Mouse (Mus musculus) intestine, embryonic 16.5 days (tissue): ENCODE data around the gene Irf3. TPM values are rescaled to one million over a fixed set of nuclear protein-coding genes. Genes with fewer than 3 reads are reported as not detected.

Experiments used
- ATAC-seq: fragments of 200-750 bp; cut with Nextera tagmentation; 2 replicates; pipeline ENCODE4 v1.8.0; 2017; ENCODE audit warnings: moderate TSS enrichment, moderate library complexity
- H3K27ac ChIP-seq: fragments of 300-500 bp; sonication (generic); 2 replicates; pipeline ENCODE4 v1.5.1; 2014; ENCODE audit warnings: mild to moderate bottlenecking, low read length
- H3K27me3 ChIP-seq: fragments of 300-500 bp; sonication (generic); replicated peaks from 2 replicates; pipeline ENCODE4 v1.6.1; 2014; ENCODE audit warnings: low read length, control low read depth, mixed read lengths; ENCODE audit not compliant: control insufficient read depth, insufficient read depth
- H3K36me3 ChIP-seq: fragments of 300-500 bp; sonication (generic); 2 replicates; pipeline ENCODE4 v1.6.1; 2014; ENCODE audit warnings: low read length, control low read depth; ENCODE audit not compliant: control insufficient read depth, insufficient read depth
- H3K4me1 ChIP-seq: fragments of 300-500 bp; sonication (generic); 2 replicates; pipeline ENCODE4 v1.6.1; 2014; ENCODE audit warnings: low read length, control low read depth, mixed read lengths; ENCODE audit not compliant: control insufficient read depth, insufficient read depth
- H3K4me2 ChIP-seq: fragments of 300-500 bp; sonication (generic); 2 replicates; pipeline ENCODE4 v1.6.1; 2014; ENCODE audit warnings: low read depth, low read length, control low read depth
- H3K4me3 ChIP-seq: fragments of 300-500 bp; sonication (generic); 2 replicates; pipeline ENCODE4 v1.5.1; 2014; ENCODE audit warnings: mild to moderate bottlenecking, low read length
- H3K9ac ChIP-seq: fragments of 300-500 bp; sonication (generic); 2 replicates; pipeline ENCODE4 v1.6.1; 2014; ENCODE audit warnings: low read depth, low read length
- H3K9me3 ChIP-seq: fragments of 300-500 bp; sonication (generic); 2 replicates; pipeline ENCODE4 v1.6.1; 2016; ENCODE audit warnings: low read length, control low read depth; ENCODE audit not compliant: control insufficient read depth
- WGBS: fragments of 180-500 bp; shearing (Covaris S2); extraction: QIAGEN DNeasy Blood & Tissue Kit; methylation state at CpG from one replicate; pipeline ENCODE4 v1.1.7; 2014; 5-methylcytosine and 5-hydroxymethylcytosine counted together
- polyA plus RNA-seq: library from polyadenylated mRNA; unstranded; fragments of >200 nt; fragmentation: Nextera tagmentation; extraction: Ambion mirVana; gene quantifications from 2 replicates; pipeline ENCODE4 v1.2.1, GENCODE M21; 2015

Gene Irf3
- polyA plus RNA-seq, 1 experiment from 2014 or later = 115 TPM

GRCm38 (mm10) chr7:44985595-44986191 lies 11.8 kb upstream of the Irf3 start:
- no peaks in the 10 kb centered on the region for H3K9me3 ChIP-seq
- H3K36me3 ChIP-seq = peaks cover 14% of the 10 kb centered on the region
- H3K4me2 ChIP-seq = peak overlapping the region; percentile 69
- under 1% methylated on average over 44 of the region's 45 CpGs for WGBS
- peak overlapping the region; percentile 96 for H3K27ac ChIP-seq
- peaks cover 21% of the 10 kb centered on the region for H3K4me1 ChIP-seq
- H3K27me3 ChIP-seq = no peaks in the 10 kb centered on the region
- ATAC-seq = peak; percentile 2; the same call in 1 of the 2 replicates
- H3K4me3 ChIP-seq = peak overlapping the region; percentile 91
- peak overlapping the region; percentile 97 for H3K9ac ChIP-seq

DNA sequence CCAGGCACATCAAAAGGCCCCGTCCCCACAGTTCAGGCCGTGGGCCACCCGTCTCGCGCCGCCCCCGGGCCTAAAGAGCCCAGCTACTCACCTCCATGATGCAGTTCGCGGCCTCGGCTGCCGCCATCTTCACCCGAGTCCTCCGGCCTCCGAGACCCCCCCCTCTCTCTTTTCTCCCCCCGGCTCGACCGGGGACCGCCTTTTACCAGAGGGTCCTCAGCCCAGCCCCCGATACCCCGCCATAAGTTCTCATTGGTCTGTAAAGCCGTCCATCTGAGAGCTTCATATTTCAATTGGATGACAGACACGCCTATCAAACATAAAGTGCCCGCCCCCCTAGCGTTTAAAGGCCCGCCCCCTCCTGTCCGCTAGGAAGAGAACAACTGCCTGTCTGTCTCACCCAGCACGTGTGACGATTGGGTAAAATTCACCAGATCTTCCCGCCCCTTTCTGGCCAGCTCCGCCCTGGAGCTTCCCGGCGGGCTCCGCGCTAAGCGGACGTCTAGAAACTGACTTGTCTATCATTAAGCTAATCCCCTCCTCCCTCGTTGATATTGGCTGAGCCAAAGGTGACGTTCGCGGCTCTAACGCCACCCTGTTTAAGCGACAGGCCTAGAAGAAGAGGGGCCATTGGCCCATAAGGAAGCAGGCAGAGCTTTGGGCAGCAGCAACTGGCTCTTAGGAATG lies 11.1 kb upstream of the Irf3 start, which contains the start of gene Prmt1:
Gene Prmt1 (minus strand): TSS at position 377 of the 687 bp plus-strand sequence.
- no peaks in the 10 kb centered on the region for H3K27me3 ChIP-seq
- peak within 1 kb of the TSS; percentile 71 for H3K4me2 ChIP-seq
- H3K4me1 ChIP-seq = peaks cover 21% of the 10 kb centered on the region
- no peaks in the 10 kb centered on the region for H3K9me3 ChIP-seq
- WGBS = under 1% methylated on average over 42 of the region's 42 CpGs
- H3K9ac ChIP-seq = peak within 1 kb of the TSS; percentile 97
- peak within 1 kb of the TSS; percentile 96 for H3K27ac ChIP-seq
- ATAC-seq = peak; percentile 97
- H3K36me3 ChIP-seq = peaks cover 12% of the 10 kb centered on the region
- H3K4me3 ChIP-seq = peak within 1 kb of the TSS; percentile 91

DNA sequence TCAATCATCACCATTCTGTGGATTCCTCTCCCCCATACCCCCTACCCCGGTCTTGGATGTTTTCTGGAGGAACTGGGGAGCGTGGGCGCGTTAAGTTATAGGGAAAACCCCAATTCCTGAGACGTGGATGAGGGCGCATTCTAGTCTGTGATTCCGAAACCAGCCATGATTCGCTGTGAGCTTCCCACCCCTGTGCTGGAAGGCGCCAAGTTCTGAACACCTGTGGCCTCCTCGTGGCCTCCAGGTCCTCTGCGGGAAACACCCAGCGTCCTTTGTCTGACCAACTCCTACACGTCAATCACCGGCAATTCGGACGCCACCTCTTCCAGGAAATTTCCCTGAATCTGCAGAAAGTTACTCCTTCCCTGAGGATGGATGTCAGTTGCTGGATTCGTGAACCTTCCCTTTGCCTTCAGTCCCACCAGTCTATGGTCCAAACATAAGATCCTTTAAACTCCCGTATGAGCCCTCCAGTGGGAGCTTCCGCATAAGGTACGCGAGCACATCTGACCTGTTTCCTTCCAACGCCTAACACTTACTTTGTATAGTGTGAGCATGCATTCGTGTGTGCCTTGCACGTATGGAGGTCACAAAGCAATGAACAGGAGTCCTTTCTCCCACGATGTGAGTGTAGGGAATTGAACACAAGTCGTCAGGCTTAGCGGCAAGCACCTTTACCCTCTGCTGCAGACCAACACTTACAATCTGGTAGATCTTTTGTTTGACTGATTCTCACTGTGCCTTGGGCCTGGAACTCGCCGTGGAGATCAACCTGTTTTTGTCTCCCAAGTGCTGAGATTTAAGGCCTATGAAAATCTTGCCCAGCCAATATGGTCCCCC lies 10.3 kb upstream of the Irf3 start:
- ATAC-seq = peak; percentile 49
- peak overlapping the region; percentile 71 for H3K4me2 ChIP-seq
- H3K9ac ChIP-seq = peak overlapping the region; percentile 83
- H3K4me3 ChIP-seq = peak overlapping the region; percentile 91
- no peaks in the 10 kb centered on the region for H3K9me3 ChIP-seq
- H3K27ac ChIP-seq = peak overlapping the region; percentile 86
- peaks cover 8% of the 10 kb centered on the region for H3K36me3 ChIP-seq
- H3K4me1 ChIP-seq = peaks cover 21% of the 10 kb centered on the region
- no peaks in the 10 kb centered on the region for H3K27me3 ChIP-seq
- under 1% methylated on average over 29 of the region's 29 CpGs for WGBS

DNA sequence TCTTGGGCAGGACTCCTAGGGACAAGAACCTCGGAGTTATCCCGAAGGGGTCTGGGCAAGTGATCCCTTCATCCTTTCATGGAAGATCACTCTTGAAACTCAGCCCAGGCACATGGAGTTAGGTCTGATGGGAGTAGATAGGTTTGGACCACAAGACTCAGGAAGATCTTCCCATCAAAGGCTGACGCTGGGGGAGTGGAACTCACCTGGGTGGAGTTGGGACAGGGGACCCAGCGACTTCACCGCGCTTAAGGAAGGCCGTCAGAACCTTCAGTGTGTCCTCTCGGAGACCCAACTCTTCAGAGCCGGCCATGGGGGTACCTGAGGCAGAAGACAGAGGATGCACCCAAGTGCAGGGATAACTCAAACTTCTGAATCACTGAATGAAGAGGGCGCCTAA lies 776 bp upstream of the Irf3 start:
- no peak for ATAC-seq
- 13% methylated on average over 10 of the region's 10 CpGs for WGBS
- no peaks in the 10 kb centered on the region for H3K27me3 ChIP-seq
- H3K9me3 ChIP-seq = no peaks in the 10 kb centered on the region
- peaks cover 20% of the 10 kb centered on the region for H3K36me3 ChIP-seq
- H3K4me2 ChIP-seq = peak overlapping the region; percentile 93
- peak overlapping the region; percentile 89 for H3K9ac ChIP-seq
- peaks cover 34% of the 10 kb centered on the region for H3K4me1 ChIP-seq
- peak overlapping the region; percentile 70 for H3K27ac ChIP-seq
- peak overlapping the region; percentile 73 for H3K4me3 ChIP-seq

DNA sequence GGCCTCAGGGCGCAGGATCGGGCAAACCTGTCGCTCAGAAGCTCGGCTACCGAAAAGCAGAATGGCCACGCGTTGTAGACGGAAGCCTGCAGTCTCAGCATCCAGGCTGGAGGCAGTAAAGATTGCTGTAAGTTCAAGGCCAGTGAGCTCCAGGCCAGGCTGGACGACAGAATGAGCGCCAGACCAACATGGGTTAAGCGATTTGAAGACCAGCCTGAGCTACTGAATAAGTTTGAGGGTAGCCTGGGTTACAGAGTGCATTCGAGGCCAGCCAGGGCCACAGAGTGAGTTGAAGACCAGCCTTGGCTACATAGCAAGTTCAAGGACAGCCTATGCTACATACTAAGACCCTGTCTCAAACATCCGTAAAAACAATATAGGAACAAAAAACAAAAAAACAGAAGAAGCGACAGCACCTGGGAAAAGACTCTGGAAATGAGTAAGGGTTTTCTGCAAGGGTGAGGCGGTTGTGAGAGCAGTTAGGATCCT lies 536 bp downstream of the Irf3 start:
- H3K4me3 ChIP-seq = peak overlapping the region; percentile 73
- peak overlapping the region; percentile 89 for H3K9ac ChIP-seq
- peak overlapping the region; percentile 91 for H3K4me2 ChIP-seq
- peak; percentile 8 for ATAC-seq
- WGBS = 3% methylated on average over 15 of the region's 15 CpGs
- no peaks in the 10 kb centered on the region for H3K9me3 ChIP-seq
- peak overlapping the region; percentile 95 for H3K27ac ChIP-seq
- H3K36me3 ChIP-seq = peaks cover 28% of the 10 kb centered on the region
- H3K4me1 ChIP-seq = peaks cover 34% of the 10 kb centered on the region
- H3K27me3 ChIP-seq = no peaks in the 10 kb centered on the region

- Histone ChIP-seq H3K27me3 (no peaks in the 10 kb centered on the region), H3K4me1 (peaks cover 34% of the 10 kb centered on the region), H3K36me3 (peaks cover 33% of the 10 kb centered on the region), H3K27ac (peak within 1 kb of the TSS; percentile 95), H3K4me3 (peak within 1 kb of the TSS; percentile 73), H3K9ac (peak within 1 kb of the TSS; percentile 89), H3K9me3 (no peaks in the 10 kb centered on the region), H3K4me2 (peak within 1 kb of the TSS; percentile 91)
- WGBS = under 1% methylated on average over 18 of the region's 18 CpGs
- ATAC-seq = peak; percentile 3; the same call in 1 of the 2 replicates
Measured at GRCm38 (mm10) chr7:44998501-44998955, 1.1 kb downstream of the Irf3 start, which contains the start of gene Bcl2l12. Gene Bcl2l12 (minus strand): TSS chr7:44998712.

DNA sequence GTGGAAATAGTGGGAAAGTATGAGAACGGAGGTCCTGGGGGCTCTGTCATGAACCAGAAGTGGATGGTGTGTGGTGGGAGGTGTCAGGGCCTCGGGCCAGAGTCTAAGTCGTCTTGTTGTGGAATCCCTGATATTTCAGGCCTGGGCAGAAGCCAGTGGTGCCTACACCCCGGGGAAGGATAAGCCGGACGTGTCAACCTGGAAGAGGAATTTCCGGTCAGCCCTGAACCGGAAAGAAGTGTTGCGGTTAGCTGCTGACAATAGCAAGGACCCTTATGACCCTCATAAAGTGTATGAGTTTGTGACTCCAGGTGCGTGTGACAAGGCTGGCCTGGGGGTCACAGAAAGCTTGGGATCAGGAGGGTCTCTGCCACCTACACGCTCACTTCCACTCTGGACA lies 2.3 kb downstream of the Irf3 start:
- Histone ChIP-seq H3K36me3 (peaks cover 39% of the 10 kb centered on the region), H3K9me3 (no peaks in the 10 kb centered on the region), H3K27me3 (no peaks in the 10 kb centered on the region), H3K9ac (peak overlapping the region; percentile 22; the same call in 1 of the 2 replicates), H3K4me3 (no peak overlapping the region), H3K4me2 (no peak overlapping the region), H3K27ac (0 out of 2 replicates have a peak overlapping the region, but pooled peaks have one; percentile 19), H3K4me1 (peaks cover 34% of the 10 kb centered on the region)
- 71% methylated on average over 11 of the region's 11 CpGs for WGBS
- ATAC-seq = no peak

- no peaks in the 10 kb centered on the region for H3K9me3 ChIP-seq
- no peak overlapping the region for H3K9ac ChIP-seq
- peaks cover 46% of the 10 kb centered on the region for H3K36me3 ChIP-seq
- ATAC-seq = no peak
- no peak overlapping the region for H3K27ac ChIP-seq
- no peak overlapping the region for H3K4me2 ChIP-seq
- no peaks in the 10 kb centered on the region for H3K27me3 ChIP-seq
- WGBS = 80% methylated on average over 21 of the region's 21 CpGs
- H3K4me3 ChIP-seq = no peak overlapping the region
- peaks cover 34% of the 10 kb centered on the region for H3K4me1 ChIP-seq
Measured at GRCm38 (mm10) chr7:45000539-45001114, 3.2 kb downstream of the Irf3 start.
